Mouse (Mus musculus) small intestine, adult 2 months (tissue): ENCODE measurements around the gene Rasa3. TPM values are rescaled to one million over a fixed set of nuclear protein-coding genes. Genes with fewer than 3 reads are reported as not detected.

Experiments
- H3K27ac ChIP-seq: fragments of 200-500 bp; 2 replicates; pipeline ENCODE4 v1.5.1; 2012; ENCODE audit warnings: low read depth, low read length, control low read depth, inconsistent platforms; ENCODE audit not compliant: insufficient read depth
- H3K27me3 ChIP-seq: fragments of 200-500 bp; 2 replicates; pipeline ENCODE4 v1.6.1; 2012; ENCODE audit warnings: mild to moderate bottlenecking, moderate library complexity, low read length, inconsistent platforms; ENCODE audit not compliant: control insufficient read depth, insufficient read depth
- H3K36me3 ChIP-seq: fragments of 200-500 bp; 2 replicates; pipeline ENCODE4 v1.6.1; 2012; ENCODE audit warnings: mild to moderate bottlenecking, low read length, control low read depth, inconsistent platforms; ENCODE audit not compliant: control insufficient read depth, insufficient read depth
- H3K4me1 ChIP-seq: fragments of 200-500 bp; 2 replicates; pipeline ENCODE4 v1.6.1; 2012; ENCODE audit warnings: low read length, inconsistent platforms, mixed read lengths; ENCODE audit not compliant: control insufficient read depth, insufficient read depth, insufficient read length
- H3K4me3 ChIP-seq: fragments of 200-500 bp; 2 replicates; pipeline ENCODE4 v1.5.1; 2012; ENCODE audit warnings: low read depth, mild to moderate bottlenecking, control low read depth, inconsistent platforms, low read length, moderate library complexity
- CTCF ChIP-seq: fragments of 200-500 bp; IDR thresholded peaks from 2 replicates; pipeline ENCODE4 v1.5.1; 2012; ENCODE audit warnings: low read depth, mild to moderate bottlenecking, control low read depth, inconsistent platforms, low read length, moderate library complexity, mixed read lengths; ENCODE audit not compliant: insufficient replicate concordance, insufficient read length; ENCODE audit errors: extremely low read depth
- POLR2A ChIP-seq: fragments of 200-500 bp; IDR thresholded peaks from 2 replicates; pipeline ENCODE4 v1.6.1; 2012; ENCODE audit warnings: low read depth, mild to moderate bottlenecking, control low read depth, inconsistent platforms, low read length, moderate library complexity
- WGBS: fragments of 180-500 bp; shearing (Covaris S2); methylation state at CpG from one replicate; pipeline ENCODE4 v1.1.7; 2018; 5-methylcytosine and 5-hydroxymethylcytosine counted together
- polyA plus RNA-seq: library from polyadenylated mRNA; depleted of rRNA; stranded (reverse); fragments of >200 nt; gene quantifications from 2 replicates; pipeline ENCODE4 v1.2.3, GENCODE M21; 2012

Gene Rasa3
- polyA plus RNA-seq, 1 experiment: 13.1 TPM

GRCm38 (mm10) chr8:13649154-13649515, 28.3 kb downstream of the Rasa3 start:
- 45% methylated on average over 3 of the region's 3 CpGs for WGBS
- Histone ChIP-seq H3K27ac (peak overlapping the region; percentile 82), H3K4me1 (peaks cover 20% of the 10 kb centered on the region), H3K27me3 (no peaks in the 10 kb centered on the region), H3K36me3 (no peaks in the 10 kb centered on the region), H3K4me3 (no peak overlapping the region)
- no peak for TF ChIP-seq CTCF

DNA sequence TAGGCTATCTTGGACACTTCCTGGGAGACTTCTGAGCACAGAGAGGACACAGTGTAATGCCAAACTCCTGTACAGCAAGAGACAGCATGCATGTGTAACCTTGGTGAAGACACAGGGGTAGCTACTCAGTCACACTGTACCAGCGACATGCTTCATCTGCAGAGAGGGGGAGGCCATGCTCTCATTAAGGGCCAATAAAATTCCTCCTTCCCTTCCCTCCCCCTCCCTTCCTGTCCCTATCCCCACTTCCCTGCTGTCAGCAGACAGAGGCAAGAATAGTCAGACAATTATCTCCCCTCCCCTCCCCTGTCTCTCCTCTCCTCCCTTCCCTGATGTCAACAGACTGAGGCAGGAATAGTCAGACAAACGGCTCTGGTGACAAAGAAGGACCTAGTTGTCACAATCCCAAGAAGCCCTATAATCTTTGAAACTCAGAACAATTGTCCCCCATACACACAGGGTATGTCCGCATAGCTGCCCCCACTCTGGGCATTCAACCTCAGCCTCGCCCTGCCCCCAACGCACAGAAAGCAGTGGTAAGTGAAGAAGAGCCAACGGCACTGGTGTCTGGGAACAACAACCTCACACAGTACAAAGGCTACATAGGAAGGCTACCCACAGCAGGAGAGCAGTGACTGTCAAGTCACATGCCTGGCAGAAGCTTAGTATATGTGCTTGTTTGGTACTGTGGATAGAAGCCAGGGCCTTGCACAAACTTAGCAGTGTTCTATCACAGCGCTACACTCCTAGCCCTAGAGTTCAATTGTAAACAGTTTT, 28.8 kb downstream of the Rasa3 start:
- Histone ChIP-seq H3K4me3 (no peak overlapping the region), H3K27me3 (no peaks in the 10 kb centered on the region), H3K36me3 (no peaks in the 10 kb centered on the region), H3K27ac (peak overlapping the region; percentile 82), H3K4me1 (peaks cover 24% of the 10 kb centered on the region)
- TF ChIP-seq POLR2A (no peak), CTCF (no peak)
- 49% methylated on average over 7 of the region's 7 CpGs for WGBS

- 86% methylated on average over 5 of the region's 5 CpGs for WGBS
- Histone ChIP-seq H3K4me3 (no peak overlapping the region), H3K4me1 (peaks cover 27% of the 10 kb centered on the region), H3K36me3 (no peaks in the 10 kb centered on the region), H3K27me3 (no peaks in the 10 kb centered on the region), H3K27ac (no peak overlapping the region)
- no peak for TF ChIP-seq CTCF
Measured at GRCm38 (mm10) chr8:13647591-13647990, 29.8 kb downstream of the Rasa3 start.

GRCm38 (mm10) chr8:13644932-13645676, 32.3 kb downstream of the Rasa3 start:
- Histone ChIP-seq H3K36me3 (no peaks in the 10 kb centered on the region), H3K4me1 (peaks cover 22% of the 10 kb centered on the region), H3K4me3 (no peak overlapping the region), H3K27ac (peak overlapping the region; percentile 17; the same call in 1 of the 2 replicates), H3K27me3 (no peaks in the 10 kb centered on the region)
- WGBS: 78% methylated on average over 6 of the region's 6 CpGs
- TF ChIP-seq CTCF (no peak), POLR2A (no peak)

DNA sequence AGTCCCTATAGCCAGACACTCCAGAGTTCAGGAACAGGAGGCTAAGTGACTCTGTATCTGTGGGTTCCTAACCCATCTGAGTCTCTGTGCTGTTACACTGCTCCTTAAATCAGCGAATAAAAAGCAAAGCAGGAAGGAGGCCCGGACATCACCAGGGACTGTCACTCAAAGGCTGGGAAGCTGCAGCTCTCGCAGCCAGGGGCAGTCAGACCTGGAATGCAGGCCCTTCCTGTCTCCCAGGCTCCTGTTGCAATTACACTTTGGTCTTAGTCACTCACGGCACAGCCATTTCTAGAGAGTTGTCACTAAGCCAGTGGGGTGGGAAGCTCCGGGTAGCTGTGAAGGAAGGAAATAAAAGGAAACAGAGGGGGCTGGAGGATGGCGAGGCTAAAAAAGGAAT, 33.2 kb downstream of the Rasa3 start:
- TF ChIP-seq POLR2A (no peak), CTCF (no peak)

DNA sequence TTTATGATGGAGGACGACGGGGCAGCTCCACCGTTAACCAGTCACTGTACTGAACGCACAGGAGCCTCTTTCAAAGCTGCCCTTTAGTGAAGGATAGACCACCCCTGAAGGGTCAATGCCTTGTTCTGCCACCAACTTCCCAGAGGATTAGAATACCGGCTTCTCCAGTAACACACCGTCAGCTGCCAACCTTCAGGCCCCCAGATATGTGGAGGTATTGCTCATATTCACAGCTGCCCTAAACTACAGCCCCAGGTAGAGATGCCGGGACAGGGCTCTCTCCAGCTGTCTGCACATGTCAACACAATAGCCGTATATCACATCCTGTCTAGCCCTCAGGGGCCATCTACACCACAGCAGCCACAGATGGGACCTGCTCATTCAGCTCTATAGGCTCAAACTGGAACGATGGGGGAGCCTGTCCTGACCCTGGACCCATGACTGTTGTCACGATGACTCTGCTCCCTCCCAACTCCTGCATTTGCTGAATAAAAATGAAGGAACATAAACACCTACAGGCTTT, 34.7 kb downstream of the Rasa3 start:
- no peak for TF ChIP-seq CTCF
- TF ChIP-seq POLR2A: no peak
- H3K27ac ChIP-seq: no peak overlapping the region
- H3K36me3 ChIP-seq: no peaks in the 10 kb centered on the region
- H3K4me1 ChIP-seq: peaks cover 13% of the 10 kb centered on the region
- WGBS: 86% methylated on average over 10 of the region's 10 CpGs
- no peaks in the 10 kb centered on the region for H3K27me3 ChIP-seq
- H3K4me3 ChIP-seq: no peak overlapping the region

More for the DNA sequence above, 33.2 kb downstream of the Rasa3 start:
- peak overlapping the region; percentile 17 for H3K27ac ChIP-seq
- peaks cover 18% of the 10 kb centered on the region for H3K4me1 ChIP-seq
- 46% methylated on average over 6 of the region's 6 CpGs for WGBS
- H3K36me3 ChIP-seq: no peaks in the 10 kb centered on the region
- no peaks in the 10 kb centered on the region for H3K27me3 ChIP-seq
- no peak overlapping the region for H3K4me3 ChIP-seq

DNA sequence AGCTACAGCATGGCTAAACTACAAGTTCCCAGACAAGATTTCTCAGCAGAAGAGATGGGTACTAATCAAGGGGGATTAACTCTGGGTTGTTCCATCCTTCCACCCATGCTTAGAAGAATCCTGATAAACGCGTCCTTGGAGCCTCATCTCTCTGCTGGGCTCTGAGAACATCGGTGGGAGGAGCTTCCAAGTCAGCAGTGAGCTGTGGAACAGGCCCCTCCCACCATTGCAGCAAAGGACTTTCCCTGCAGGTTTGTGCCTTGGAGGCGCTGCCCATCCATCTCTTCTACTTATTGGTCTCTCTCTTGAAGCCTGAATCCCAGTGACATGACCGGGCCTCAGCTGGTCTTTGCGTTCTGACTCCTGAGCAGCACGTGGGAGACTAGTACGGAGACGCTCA, 36.2 kb downstream of the Rasa3 start:
- H3K27ac ChIP-seq: no peak overlapping the region
- H3K27me3 ChIP-seq: no peaks in the 10 kb centered on the region
- peaks cover 15% of the 10 kb centered on the region for H3K4me1 ChIP-seq
- TF ChIP-seq CTCF (no peak), POLR2A (no peak)
- H3K36me3 ChIP-seq: no peaks in the 10 kb centered on the region
- H3K4me3 ChIP-seq: no peak overlapping the region
- WGBS: 73% methylated on average over 9 of the region's 9 CpGs

GRCm38 (mm10) chr8:13640452-13640883, 36.9 kb downstream of the Rasa3 start:
- Histone ChIP-seq H3K27me3 (no peaks in the 10 kb centered on the region), H3K36me3 (no peaks in the 10 kb centered on the region), H3K4me1 (peaks cover 15% of the 10 kb centered on the region), H3K4me3 (no peak overlapping the region), H3K27ac (0 out of 2 replicates have a peak overlapping the region, but pooled peaks have one; percentile 8)
- TF ChIP-seq CTCF: no peak
- no peak for TF ChIP-seq POLR2A
- WGBS: 65% methylated on average over 9 of the region's 9 CpGs
